Mouse (Mus musculus) MEL (cell line): ENCODE results near the gene Sema3c. TPM values are rescaled to one million over a fixed set of nuclear protein-coding genes. Genes with fewer than 3 reads are reported as not detected.

ENCODE experiments used
- DNase-seq: peaks from one replicate; pipeline ENCODE4 v3.0.0; 2011; ENCODE audit warnings: low read depth, low spot score
- H3K27ac ChIP-seq: 2 replicates; pipeline ENCODE4 v1.5.1; 2012; ENCODE audit warnings: low read depth, mild to moderate bottlenecking, control low read depth, low read length, moderate library complexity; ENCODE audit not compliant: control insufficient read depth
- H3K27me3 ChIP-seq, 2 experiments: fragments of 150-350 bp in 1 of 2; sonication (generic) in 1 of 2; 2 replicates each; pipeline ENCODE4 v1.6.1; 2012; ENCODE audit warnings: low read length in 2 of 2, mild to moderate bottlenecking in 2 of 2, improper control_type of control experiment in 1 of 2, moderate library complexity in 1 of 2; ENCODE audit not compliant: insufficient read depth in 2 of 2, control insufficient read depth in 1 of 2
- H3K36me3 ChIP-seq, 2 experiments: 2 replicates each; pipeline ENCODE4 v1.6.1; 2012 to 2014; ENCODE audit warnings: low read length in 2 of 2, improper control_type of control experiment in 1 of 2, inconsistent platforms in 1 of 2, mild to moderate bottlenecking in 1 of 2; ENCODE audit not compliant: insufficient read depth in 2 of 2, control insufficient read depth in 1 of 2
- H3K4me1 ChIP-seq, 2 experiments: fragments of 150-350 bp in 1 of 2; sonication (generic) in 1 of 2; 2 replicates each; pipeline ENCODE4 v1.6.1; 2012; ENCODE audit warnings: low read length in 2 of 2, improper control_type of control experiment in 1 of 2, mild to moderate bottlenecking in 1 of 2; ENCODE audit not compliant: insufficient read depth in 2 of 2, control insufficient read depth in 1 of 2
- H3K4me3 ChIP-seq, 2 experiments: fragments of 150-350 bp in 1 of 2; sonication (generic) in 1 of 2; 2 replicates each; pipeline ENCODE4 v1.5.1; 2012; ENCODE audit warnings: low read depth in 2 of 2, low read length in 2 of 2, mild to moderate bottlenecking in 2 of 2, moderate library complexity in 2 of 2, control low read depth in 1 of 2, improper control_type of control experiment in 1 of 2; ENCODE audit not compliant: control insufficient read depth in 1 of 2, insufficient read depth in 1 of 2
- H3K79me2 ChIP-seq: 2 replicates; pipeline ENCODE4 v1.6.1; 2012; ENCODE audit warnings: mild to moderate bottlenecking, low read length, moderate library complexity; ENCODE audit not compliant: control insufficient read depth, poor library complexity, insufficient read depth
- H3K9ac ChIP-seq: 2 replicates; pipeline ENCODE4 v1.6.1; 2012; ENCODE audit warnings: low read depth, mild to moderate bottlenecking, control low read depth, low read length, moderate library complexity; ENCODE audit not compliant: control insufficient read depth, poor library complexity, severe bottlenecking
- H3K9me3 ChIP-seq: fragments of 150-350 bp; sonication (generic); replicated peaks from 2 replicates; pipeline ENCODE4 v1.6.1; 2012; ENCODE audit warnings: mild to moderate bottlenecking, low read length, improper control_type of control experiment, moderate library complexity; ENCODE audit not compliant: insufficient read depth
- ELF1 ChIP-seq: IDR thresholded peaks from 2 replicates; pipeline ENCODE4 v1.6.1; 2014; ENCODE audit warnings: low read depth, mild to moderate bottlenecking, inconsistent platforms, low read length, improper control_type of control experiment, moderate library complexity
- EP300 ChIP-seq, 2 experiments: IDR thresholded peaks; 2 replicates each; pipeline ENCODE4 v1.6.1; 2011; ENCODE audit warnings: improper control_type of control experiment in 2 of 2, low read length in 2 of 2, low read depth in 1 of 2, mild to moderate bottlenecking in 1 of 2
- GATA1 ChIP-seq: IDR thresholded peaks from 2 replicates; pipeline ENCODE4 v1.6.1; 2011; ENCODE audit warnings: low read depth, low read length, improper control_type of control experiment
- JUND ChIP-seq: IDR thresholded peaks from 2 replicates; pipeline ENCODE4 v1.6.1; 2011; ENCODE audit warnings: low read depth, mild to moderate bottlenecking, improper control_type of control experiment, low read length
- MAFK ChIP-seq: IDR thresholded peaks from 2 replicates; pipeline ENCODE4 v1.6.1; 2011; ENCODE audit warnings: low read depth, mild to moderate bottlenecking, low read length, improper control_type of control experiment, borderline replicate concordance
- MAZ ChIP-seq: IDR thresholded peaks from 2 replicates; pipeline ENCODE4 v1.6.1; 2012; ENCODE audit warnings: low read depth, mild to moderate bottlenecking, inconsistent platforms, low read length, improper control_type of control experiment
- NRF1 ChIP-seq: IDR thresholded peaks from 2 replicates; pipeline ENCODE4 v1.6.1; 2014; ENCODE audit warnings: low read depth, mild to moderate bottlenecking, inconsistent platforms, low read length, improper control_type of control experiment, moderate library complexity; ENCODE audit not compliant: poor library complexity, insufficient read depth, severe bottlenecking
- POLR2A ChIP-seq, 2 experiments: IDR thresholded peaks; 2 replicates each; pipeline ENCODE4 v1.6.1; 2011 to 2012; ENCODE audit warnings: low read length in 2 of 2, mild to moderate bottlenecking in 2 of 2, control low read depth in 1 of 2, improper control_type of control experiment in 1 of 2, low read depth in 1 of 2, moderate library complexity in 1 of 2; ENCODE audit not compliant: control insufficient read depth in 1 of 2, insufficient read depth in 1 of 2, poor library complexity in 1 of 2
- RAD21 ChIP-seq: IDR thresholded peaks from 2 replicates; pipeline ENCODE4 v1.6.1; 2011; ENCODE audit warnings: mild to moderate bottlenecking, low read depth, low read length, improper control_type of control experiment
- RCOR1 ChIP-seq: IDR thresholded peaks from 2 replicates; pipeline ENCODE4 v1.6.1; 2012; ENCODE audit warnings: low read depth, mild to moderate bottlenecking, inconsistent platforms, low read length, improper control_type of control experiment
- TBP ChIP-seq: IDR thresholded peaks from 2 replicates; pipeline ENCODE4 v1.8.0; 2011; ENCODE audit warnings: low read depth, low read length, improper control_type of control experiment
- UBTF ChIP-seq: IDR thresholded peaks from 2 replicates; pipeline ENCODE4 v1.6.1; 2012; ENCODE audit warnings: low read depth, mild to moderate bottlenecking, inconsistent platforms, low read length, improper control_type of control experiment, moderate library complexity, borderline replicate concordance; ENCODE audit not compliant: insufficient read depth
- ZMIZ1 ChIP-seq: IDR thresholded peaks from 2 replicates; pipeline ENCODE4 v1.6.1; 2012; ENCODE audit warnings: low read depth, mild to moderate bottlenecking, inconsistent platforms, low read length, improper control_type of control experiment, moderate library complexity
- polyA plus RNA-seq, 2 experiments: library from polyadenylated mRNA; stranded (reverse) in 1 of 2; unstranded in 1 of 2; fragments of >175 nt in 1 of 2; fragments of >200 nt in 1 of 2; gene quantifications; 2 replicates each; pipeline versions ENCODE4 v1.2.1 to v1.2.4; 2012; ENCODE audit warnings: low replicate concordance in 2 of 2, low read depth in 1 of 2; ENCODE audit not compliant: insufficient read length in 2 of 2, insufficient read depth in 1 of 2, missing spikeins in 1 of 2
- total RNA-seq: library from RNA; depleted of rRNA; stranded (reverse); fragments of 300-350 nt; gene quantifications from 2 replicates; pipeline ENCODE4 v1.2.3, GENCODE M21; 2012

The Sema3c gene
- total and polyA plus RNA-seq, 3 experiments, result not detected

DNA sequence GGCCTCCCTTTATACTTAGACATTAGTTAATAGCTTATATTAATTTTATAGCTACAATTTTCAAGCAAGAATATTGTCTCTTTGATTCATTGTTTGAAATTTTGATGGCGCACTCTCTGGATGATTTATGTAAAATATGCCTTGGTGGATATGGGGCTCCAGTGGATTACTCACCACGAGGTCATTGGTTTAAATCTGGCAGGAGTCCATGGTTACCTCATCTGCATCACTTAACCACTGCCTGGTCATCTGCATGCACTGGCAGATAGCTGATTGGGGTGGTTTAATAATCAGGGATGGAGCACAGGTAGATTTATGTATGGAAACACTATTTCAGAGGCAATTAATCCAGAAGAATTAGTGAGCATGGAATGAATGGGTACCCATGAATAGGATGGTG lies 2.0 kb downstream of the Sema3c start:
- H3K36me3 ChIP-seq, result no peaks in the 10 kb centered on the region
- DNase-seq, result no peak
- H3K4me1 ChIP-seq, result no peaks in the 10 kb centered on the region
- no peak overlapping the region for H3K9ac ChIP-seq
- H3K79me2 ChIP-seq, result no peaks in the 10 kb centered on the region
- H3K9me3 ChIP-seq, result no peaks in the 10 kb centered on the region
- no peak for TF ChIP-seq NRF1
- no peak overlapping the region for H3K27ac ChIP-seq
- H3K4me3 ChIP-seq, result no peak overlapping the region
- H3K27me3 ChIP-seq, result no peaks in the 10 kb centered on the region

DNA sequence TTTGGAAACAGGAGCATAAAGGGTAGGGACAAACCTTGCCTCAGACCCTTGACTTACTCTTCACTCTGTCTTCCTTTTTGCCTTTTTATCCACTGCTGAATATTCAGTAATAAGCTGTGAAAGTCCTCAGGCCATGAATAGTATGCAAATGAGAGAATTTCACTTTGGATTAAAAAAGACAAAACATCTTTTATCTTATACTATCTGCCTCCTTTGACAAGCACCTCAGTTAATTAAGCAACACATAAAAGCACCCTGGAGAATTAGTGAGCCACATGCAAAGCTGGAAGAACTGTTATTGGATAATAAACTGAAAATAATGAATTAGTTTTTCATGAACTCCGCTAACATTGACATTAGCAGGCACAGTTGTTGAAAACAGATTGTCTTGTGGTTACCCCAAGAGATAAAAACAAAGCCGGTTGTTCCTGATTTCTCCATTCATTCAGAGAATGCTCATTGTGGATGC lies 8.0 kb downstream of the Sema3c start:
- Histone ChIP-seq H3K9ac (no peak overlapping the region), H3K9me3 (no peaks in the 10 kb centered on the region), H3K36me3 (no peaks in the 10 kb centered on the region), H3K4me3 (no peak overlapping the region), H3K4me1 (no peaks in the 10 kb centered on the region), H3K27ac (no peak overlapping the region), H3K79me2 (no peaks in the 10 kb centered on the region), H3K27me3 (no peaks in the 10 kb centered on the region)
- DNase-seq, result no peak
- no peak for TF ChIP-seq RAD21
- TF ChIP-seq EP300 (IDR thresholded peaks at IDR 0.05; ENCODE audit: low read depth in 1 of 2, low read length in 2 of 2), result peak in 1 of 2 experiments; percentile 26; a peak in 1 of 4 replicates
- TF ChIP-seq RCOR1, result peak; percentile 93
- peak; percentile 36; the same call in 1 of the 2 replicates for TF ChIP-seq GATA1
- TF ChIP-seq TBP, result no peak

- H3K4me1 ChIP-seq, result no peaks in the 10 kb centered on the region
- H3K27me3 ChIP-seq, result no peaks in the 10 kb centered on the region; a peak in 1 of 4 replicates
- TF ChIP-seq UBTF, result no peak
- no peak for TF ChIP-seq ZMIZ1
- TF ChIP-seq MAZ, result no peak
- no peak for TF ChIP-seq ELF1
- no peak for TF ChIP-seq NRF1
- TF ChIP-seq JUND, result no peak
- no peak for TF ChIP-seq MAFK
- no peak for TF ChIP-seq TBP
- TF ChIP-seq POLR2A (IDR thresholded peaks at IDR 0.05; ENCODE audit: control insufficient read depth in 1 of 2, insufficient read depth in 1 of 2, low read depth in 1 of 2, low read length in 2 of 2, poor library complexity in 1 of 2), result no peak
- H3K36me3 ChIP-seq, result no peaks in the 10 kb centered on the region
- H3K9me3 ChIP-seq, result no peaks in the 10 kb centered on the region
- no peak overlapping the region for H3K9ac ChIP-seq
- H3K79me2 ChIP-seq, result no peaks in the 10 kb centered on the region
- H3K4me3 ChIP-seq, result no peak overlapping the region
- DNase-seq, result no peak
- no peak overlapping the region for H3K27ac ChIP-seq
These were observed 10.3 kb downstream of the Sema3c start for GRCm38 (mm10) chr5:17584299-17584945.
